Mouse (Mus musculus) limb, embryonic 12.5 days (tissue): ENCODE results near the gene Cnpy1. TPM values are rescaled to one million over a fixed set of nuclear protein-coding genes. Genes with fewer than 3 reads are reported as not detected.

Source experiments
- ATAC-seq: fragments of 200-750 bp; cut with Nextera tagmentation; 2 replicates; pipeline ENCODE4 v1.8.0; 2017; ENCODE audit warnings: low read depth, moderate TSS enrichment; ENCODE audit not compliant: insufficient number of reproducible peaks, insufficient read depth, low FRiP score, low TSS enrichment
- H3K27ac ChIP-seq: fragments of 300-500 bp; sonication (generic); 2 replicates; pipeline ENCODE4 v1.5.1; 2016; ENCODE audit warnings: mild to moderate bottlenecking, moderate library complexity
- H3K27me3 ChIP-seq: fragments of 300-500 bp; sonication (generic); 2 replicates; pipeline ENCODE4 v1.6.1; 2016; ENCODE audit warnings: mild to moderate bottlenecking, moderate library complexity
- H3K36me3 ChIP-seq: fragments of 300-500 bp; sonication (generic); 2 replicates; pipeline ENCODE4 v1.6.1; 2016; ENCODE audit warnings: mild to moderate bottlenecking, moderate library complexity
- H3K4me1 ChIP-seq: fragments of 300-500 bp; sonication (generic); replicated peaks from 2 replicates; pipeline ENCODE4 v1.6.1; 2016
- H3K4me2 ChIP-seq: fragments of 300-500 bp; sonication (generic); 2 replicates; pipeline ENCODE4 v1.6.1; 2016; ENCODE audit warnings: mild to moderate bottlenecking, moderate library complexity
- H3K4me3 ChIP-seq: fragments of 300-500 bp; sonication (generic); replicated peaks from 2 replicates; pipeline ENCODE4 v1.5.1; 2016; ENCODE audit warnings: mild to moderate bottlenecking
- H3K9ac ChIP-seq: fragments of 300-500 bp; sonication (generic); replicated peaks from 2 replicates; pipeline ENCODE4 v1.6.1; 2016; ENCODE audit warnings: mild to moderate bottlenecking, moderate library complexity
- H3K9me3 ChIP-seq: fragments of 300-500 bp; sonication (generic); 2 replicates; pipeline ENCODE4 v1.6.1; 2016; ENCODE audit warnings: mild to moderate bottlenecking, moderate library complexity
- WGBS: fragments of 180-500 bp; shearing (Covaris S2); methylation state at CpG from one replicate; pipeline ENCODE4 v1.1.7; 2016; 5-methylcytosine and 5-hydroxymethylcytosine counted together
- polyA plus RNA-seq: library from polyadenylated mRNA; unstranded; fragments of >200 nt; fragmentation: Nextera tagmentation; extraction: Ambion mirVana; gene quantifications from 2 replicates; pipeline ENCODE4 v1.2.1, GENCODE M21; 2016

The Cnpy1 gene
- polyA plus RNA-seq, 1 experiment from 2014 or later: not detected

DNA sequence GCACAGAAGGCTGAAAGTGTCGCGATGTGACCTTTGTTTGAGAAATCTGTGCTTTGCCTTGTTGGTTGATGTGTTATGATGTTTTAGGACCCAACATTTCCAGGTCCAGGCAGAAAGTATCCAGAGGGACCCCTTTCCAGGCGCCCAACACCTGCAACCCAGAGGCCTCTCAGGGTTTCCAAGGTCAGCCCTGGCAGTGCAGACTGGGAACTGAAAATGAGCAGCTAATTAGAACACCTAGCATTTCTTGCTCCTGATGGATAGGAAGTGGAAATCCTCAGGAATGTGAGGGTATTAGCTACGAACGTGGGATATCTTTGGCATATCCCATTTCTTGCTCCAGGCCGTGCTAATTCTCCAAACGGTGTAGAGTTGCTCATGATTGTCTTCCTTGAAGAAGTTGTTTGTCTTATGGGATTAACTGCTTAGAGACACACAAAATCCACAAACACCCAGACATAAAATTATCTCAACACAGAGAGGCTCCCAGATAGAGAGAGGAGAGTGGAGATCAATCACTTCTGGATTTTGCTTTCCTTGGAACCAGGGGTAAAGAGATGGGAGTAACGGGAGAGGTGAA is 85.6 kb downstream of the Cnpy1 start:
- Histone ChIP-seq H3K9me3 (no peaks in the 10 kb centered on the region), H3K27me3 (peaks cover 99% of the 10 kb centered on the region), H3K9ac (no peak overlapping the region), H3K36me3 (no peaks in the 10 kb centered on the region), H3K4me3 (no peak overlapping the region), H3K4me1 (peaks cover 10% of the 10 kb centered on the region), H3K27ac (no peak overlapping the region), H3K4me2 (no peak overlapping the region)
- ATAC-seq: no peak
- WGBS: 1% methylated on average over 8 of the region's 8 CpGs

DNA sequence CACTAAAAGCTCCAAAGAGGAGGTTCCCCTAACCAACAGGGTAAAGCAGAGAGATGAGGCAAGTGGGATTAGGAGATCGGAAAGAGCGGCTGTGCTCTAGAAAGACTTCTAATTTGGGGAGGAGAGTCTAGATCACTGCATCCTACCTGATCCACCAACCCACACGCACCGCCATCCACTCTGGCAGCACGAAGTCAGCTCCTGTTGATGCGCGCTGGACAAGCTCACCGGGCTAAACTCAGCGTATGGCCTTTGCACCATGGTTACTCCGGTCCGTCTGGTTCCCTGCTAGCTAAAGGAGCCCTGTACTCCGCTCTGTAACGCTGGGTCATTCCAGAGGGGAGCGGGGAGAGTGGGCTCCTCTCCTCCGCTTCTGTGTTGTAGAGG is 86.5 kb downstream of the Cnpy1 start:
- H3K9me3 ChIP-seq: no peaks in the 10 kb centered on the region
- H3K9ac ChIP-seq: no peak overlapping the region
- H3K27ac ChIP-seq: no peak overlapping the region
- peaks cover 96% of the 10 kb centered on the region for H3K27me3 ChIP-seq
- H3K4me2 ChIP-seq: no peak overlapping the region
- H3K4me1 ChIP-seq: peaks cover 9% of the 10 kb centered on the region
- WGBS: under 1% methylated on average over 15 of the region's 15 CpGs
- no peaks in the 10 kb centered on the region for H3K36me3 ChIP-seq
- ATAC-seq: no peak
- H3K4me3 ChIP-seq: no peak overlapping the region

DNA sequence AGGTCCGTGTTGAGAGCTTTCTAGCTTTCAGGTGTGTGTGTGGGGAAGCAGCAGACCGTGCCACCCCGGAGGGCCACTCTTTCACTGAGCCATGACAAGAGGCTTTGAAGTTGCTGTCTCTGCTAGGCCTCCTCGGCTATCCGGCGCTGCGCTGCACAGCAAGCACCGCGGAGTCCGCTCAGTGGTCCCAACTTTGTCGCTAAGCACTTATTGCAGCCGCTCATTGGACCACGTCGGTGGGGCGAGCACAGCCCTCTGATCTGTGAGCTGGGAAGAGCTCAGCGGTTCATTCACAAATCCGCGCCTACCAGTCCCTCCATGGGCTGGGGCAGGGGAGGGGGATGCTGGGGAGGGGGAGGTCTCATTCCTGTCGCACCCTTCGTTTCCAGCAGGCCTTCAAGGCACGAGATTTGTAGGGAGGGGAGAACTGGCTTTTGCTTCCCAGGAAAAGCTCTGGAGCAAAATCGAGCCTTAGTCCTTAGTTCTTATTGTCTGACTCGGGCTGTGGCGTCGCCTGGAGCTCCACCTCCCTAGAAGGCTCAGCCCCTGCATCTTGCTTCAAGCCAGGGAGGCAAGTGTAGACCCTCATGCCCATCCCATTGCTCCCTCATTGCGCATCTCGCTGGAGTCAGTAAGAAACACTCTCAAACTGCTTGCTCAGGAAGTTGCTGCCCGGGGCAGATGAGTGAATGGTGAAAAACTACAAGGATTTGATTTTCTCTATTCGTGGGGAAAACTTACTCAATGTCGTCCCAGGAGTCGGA is 87.1 kb downstream of the Cnpy1 start:
- H3K4me2 ChIP-seq: peak overlapping the region; percentile 38
- no peak overlapping the region for H3K27ac ChIP-seq
- H3K9ac ChIP-seq: no peak overlapping the region
- H3K27me3 ChIP-seq: peaks cover 96% of the 10 kb centered on the region
- ATAC-seq: no peak; the same call in 1 of the 2 replicates
- no peaks in the 10 kb centered on the region for H3K9me3 ChIP-seq
- H3K4me3 ChIP-seq: peak overlapping the region; percentile 21; the same call in 1 of the 2 replicates
- no peaks in the 10 kb centered on the region for H3K36me3 ChIP-seq
- under 1% methylated on average over 31 of the region's 31 CpGs for WGBS
- peaks cover 9% of the 10 kb centered on the region for H3K4me1 ChIP-seq

DNA sequence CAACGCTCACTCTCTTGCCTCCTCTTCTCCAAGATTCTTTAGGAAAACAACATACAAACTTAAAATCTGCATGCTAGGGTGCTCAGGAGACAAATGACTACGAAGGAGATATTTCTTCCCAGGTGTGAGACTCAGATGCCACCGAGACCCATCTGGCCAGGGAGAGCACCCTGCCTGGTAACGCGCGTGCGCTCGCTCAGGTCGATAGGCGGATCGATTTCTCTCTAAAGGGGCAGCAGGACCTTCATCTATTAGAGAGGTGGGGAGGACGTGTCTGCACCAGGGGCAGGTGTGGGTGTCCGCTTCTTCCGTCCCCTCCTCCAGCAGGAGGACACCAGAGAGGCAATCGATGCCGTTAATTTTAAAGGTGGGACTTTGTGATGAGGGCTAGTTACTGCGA is 87.8 kb downstream of the Cnpy1 start:
- no peaks in the 10 kb centered on the region for H3K36me3 ChIP-seq
- peak overlapping the region; percentile 38 for H3K4me2 ChIP-seq
- H3K9me3 ChIP-seq: no peaks in the 10 kb centered on the region
- H3K9ac ChIP-seq: no peak overlapping the region
- peaks cover 9% of the 10 kb centered on the region for H3K4me1 ChIP-seq
- no peak overlapping the region for H3K27ac ChIP-seq
- no peak for ATAC-seq
- H3K4me3 ChIP-seq: 0 out of 2 replicates have a peak overlapping the region, but pooled peaks have one; percentile 21
- WGBS: under 1% methylated on average over 17 of the region's 17 CpGs
- peaks cover 96% of the 10 kb centered on the region for H3K27me3 ChIP-seq

DNA sequence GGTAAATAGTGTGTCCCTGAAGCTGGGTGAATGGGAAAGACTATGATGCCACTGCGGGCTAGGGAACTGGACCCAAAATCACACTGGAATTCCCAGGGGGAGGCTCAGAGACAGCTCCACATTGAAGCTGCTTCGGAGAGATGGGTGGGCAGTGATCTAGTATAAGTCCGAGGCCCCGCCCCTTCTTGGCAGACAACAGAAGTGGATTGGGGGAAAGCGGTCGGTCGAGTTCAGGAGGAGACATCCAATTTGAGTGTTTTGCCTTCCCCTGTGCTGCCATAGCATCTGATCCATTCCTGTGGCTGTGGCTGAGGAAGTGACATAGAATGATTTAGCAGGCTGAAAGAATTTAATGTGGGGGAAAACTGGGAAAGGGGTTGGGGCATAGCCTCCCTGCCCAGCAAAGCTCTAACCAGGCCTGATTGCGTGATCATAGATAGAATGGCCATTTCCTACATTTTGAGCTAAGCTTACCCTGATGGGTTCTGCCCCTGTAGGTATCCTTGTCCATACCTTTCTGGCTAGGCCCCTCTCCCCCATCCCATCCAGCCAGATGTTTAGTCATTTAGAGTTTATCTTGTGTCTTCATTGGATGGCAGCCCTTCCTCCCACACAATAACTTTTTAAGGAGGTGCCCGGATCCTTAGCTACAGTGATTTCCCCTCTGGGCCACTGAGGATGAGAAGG is 88.4 kb downstream of the Cnpy1 start:
- no peak overlapping the region for H3K27ac ChIP-seq
- H3K4me1 ChIP-seq: peaks cover 9% of the 10 kb centered on the region
- H3K4me2 ChIP-seq: no peak overlapping the region
- H3K36me3 ChIP-seq: no peaks in the 10 kb centered on the region
- no peaks in the 10 kb centered on the region for H3K9me3 ChIP-seq
- H3K27me3 ChIP-seq: peaks cover 95% of the 10 kb centered on the region
- whole genome bisulfite sequencing: 7% methylated on average over 9 of the region's 9 CpGs
- no peak overlapping the region for H3K9ac ChIP-seq
- ATAC-seq: no peak
- no peak overlapping the region for H3K4me3 ChIP-seq

Other genes with a start within 250 kb of the Cnpy1 start
- 66.5 and 67.8 TPM in 2 replicates for gene Insig1, start 174.4 kb downstream of the Cnpy1 start, polyA plus RNA-seq
- not detected in 2 replicates for gene En2, start 80.1 kb downstream of the Cnpy1 start, polyA plus RNA-seq
- 16.0 and 18.1 TPM in 2 replicates for gene Rbm33, start 71.3 kb upstream of the Cnpy1 start, polyA plus RNA-seq
- 0.08 and 0.09 TPM in 2 replicates for gene Shh, start 221.4 kb upstream of the Cnpy1 start, polyA plus RNA-seq